Mouse (Mus musculus) embryonic facial prominence, embryonic 11.5 days (tissue): ENCODE results near the gene Asxl1. TPM values are rescaled to one million over a fixed set of nuclear protein-coding genes. Genes with fewer than 3 reads are reported as not detected.
"Not testable (repeated sequence)": the region's sequence is repeated elsewhere in the genome, so short reads cannot be mapped to it uniquely, and the experiment has no call there.

Experiments used
- ATAC-seq: fragments of 200-750 bp; cut with Nextera tagmentation; replicated peaks from 2 replicates; pipeline ENCODE4 v1.8.0; 2017; ENCODE audit warnings: low read depth; ENCODE audit not compliant: insufficient number of reproducible peaks, low FRiP score, low TSS enrichment
- DNase-seq: peaks from one replicate; pipeline ENCODE4 v3.0.0-alpha.2; 2015; ENCODE audit warnings: low spot score
- H3K27ac ChIP-seq: fragments of 300-500 bp; sonication (generic); replicated peaks from 2 replicates; pipeline ENCODE4 v1.5.1; 2014; ENCODE audit warnings: mild to moderate bottlenecking, low read depth, low read length, control low read depth
- H3K27me3 ChIP-seq: fragments of 300-500 bp; sonication (generic); 2 replicates; pipeline ENCODE4 v1.6.1; 2014; ENCODE audit warnings: mild to moderate bottlenecking, low read length, moderate library complexity, mixed read lengths; ENCODE audit not compliant: control insufficient read depth, insufficient read depth
- H3K36me3 ChIP-seq: fragments of 300-500 bp; sonication (generic); replicated peaks from 2 replicates; pipeline ENCODE4 v1.6.1; 2014; ENCODE audit warnings: low read depth, mild to moderate bottlenecking, low read length, moderate library complexity, mixed read lengths; ENCODE audit not compliant: control insufficient read depth, insufficient read depth
- H3K4me1 ChIP-seq: fragments of 300-500 bp; sonication (generic); 2 replicates; pipeline ENCODE4 v1.6.1; 2014; ENCODE audit warnings: low read length, mixed read lengths; ENCODE audit not compliant: control insufficient read depth, insufficient read depth
- H3K4me2 ChIP-seq: fragments of 300-500 bp; sonication (generic); 2 replicates; pipeline ENCODE4 v1.6.1; 2014; ENCODE audit warnings: low read depth, mild to moderate bottlenecking, control low read depth, low read length, moderate library complexity
- H3K4me3 ChIP-seq: fragments of 300-500 bp; sonication (generic); 2 replicates; pipeline ENCODE4 v1.5.1; 2014; ENCODE audit warnings: low read depth, low read length, control low read depth
- H3K9ac ChIP-seq: fragments of 300-500 bp; sonication (generic); replicated peaks from 2 replicates; pipeline ENCODE4 v1.6.1; 2014; ENCODE audit warnings: mild to moderate bottlenecking, control low read depth, low read length
- H3K9me3 ChIP-seq: fragments of 300-500 bp; sonication (generic); replicated peaks from 2 replicates; pipeline ENCODE4 v1.6.1; 2016; ENCODE audit warnings: mild to moderate bottlenecking, low read length, inconsistent platforms, mixed read lengths; ENCODE audit not compliant: control insufficient read depth
- WGBS: fragments of 180-500 bp; shearing (Covaris S2); extraction: QIAGEN DNeasy Blood & Tissue Kit; methylation state at CpG from one replicate; pipeline ENCODE4 v1.1.7; 2014; 5-methylcytosine and 5-hydroxymethylcytosine counted together
- polyA plus RNA-seq: library from polyadenylated mRNA; unstranded; fragments of >200 nt; fragmentation: Nextera tagmentation; extraction: Ambion mirVana; gene quantifications from 2 replicates; pipeline ENCODE4 v1.2.1, GENCODE M21; 2014

Gene Asxl1
- polyA plus RNA-seq, 1 experiment from 2014 or later = 21.0 TPM

DNA sequence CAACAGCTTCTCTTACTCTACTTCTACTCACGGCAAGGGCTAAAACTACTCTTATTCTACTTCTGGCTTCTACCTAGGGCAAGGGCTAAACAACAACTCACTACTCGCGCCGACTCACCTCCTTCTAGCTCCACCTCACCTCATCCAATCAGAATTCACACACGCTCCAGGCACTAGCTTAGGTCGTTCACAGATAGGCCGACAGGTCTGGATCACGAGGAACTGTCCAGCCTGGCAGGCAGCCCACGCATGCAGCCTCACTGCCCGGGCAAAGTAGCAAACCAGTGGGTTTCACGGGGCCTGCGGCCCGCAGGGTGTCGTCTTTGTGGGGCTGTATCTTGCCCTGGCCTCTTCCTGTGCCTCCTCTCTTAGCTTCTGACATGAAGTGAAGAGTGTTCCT, 18.9 kb downstream of the Asxl1 start:
- not testable (repeated sequence) for ATAC-seq, H3K9me3 ChIP-seq, DNase-seq, H3K9ac ChIP-seq, H3K4me3 ChIP-seq, H3K27ac ChIP-seq, H3K4me2 ChIP-seq, H3K4me1 ChIP-seq, H3K27me3 ChIP-seq
- 95% methylated on average over 14 of the region's 14 CpGs for WGBS
- H3K36me3 ChIP-seq = peaks cover 12% of the 10 kb centered on the region

- Histone ChIP-seq H3K9me3 (no peaks in the 10 kb centered on the region), H3K27me3 (no peaks in the 10 kb centered on the region), H3K4me3 (no peak overlapping the region), H3K4me1 (no peaks in the 10 kb centered on the region), H3K4me2 (no peak overlapping the region), H3K27ac (no peak overlapping the region), H3K9ac (no peak overlapping the region), H3K36me3 (peaks cover 9% of the 10 kb centered on the region)
- DNase-seq (no peak), ATAC-seq (no peak)
Observed at GRCm38 (mm10) chr2:153370871-153371270, 25.2 kb downstream of the Asxl1 start.

DNA sequence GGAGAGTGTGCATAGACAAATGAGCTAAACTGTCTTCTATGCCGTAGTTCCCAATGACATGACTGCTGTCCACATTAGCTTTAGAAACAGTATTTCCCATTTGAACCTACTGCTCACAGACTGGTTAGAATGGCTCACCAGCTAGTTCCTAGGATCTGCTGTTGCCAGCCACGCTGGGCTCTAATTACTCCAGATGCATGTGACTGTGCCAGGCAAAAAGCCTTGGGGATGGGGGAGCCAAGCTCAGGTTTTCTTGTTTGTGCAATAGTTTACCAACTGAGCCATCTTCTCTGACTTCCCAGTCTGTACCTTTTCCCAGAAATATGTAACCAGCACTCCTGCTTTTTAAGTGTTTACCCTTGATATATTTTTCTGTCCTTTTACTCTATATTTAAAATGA, 29.8 kb downstream of the Asxl1 start:
- WGBS = 75% methylated on average over 2 of the region's 2 CpGs
- no peak overlapping the region for H3K9ac ChIP-seq
- no peak overlapping the region for H3K27ac ChIP-seq
- DNase-seq = no peak
- H3K9me3 ChIP-seq = no peaks in the 10 kb centered on the region
- H3K4me1 ChIP-seq = no peaks in the 10 kb centered on the region
- no peak overlapping the region for H3K4me3 ChIP-seq
- H3K27me3 ChIP-seq = no peaks in the 10 kb centered on the region
- no peak for ATAC-seq
- H3K36me3 ChIP-seq = no peaks in the 10 kb centered on the region; the same call in 1 of the 2 replicates
- no peak overlapping the region for H3K4me2 ChIP-seq

GRCm38 (mm10) chr2:153380479-153380878, 34.9 kb downstream of the Asxl1 start:
- Histone ChIP-seq H3K9ac (no peak overlapping the region), H3K9me3 (no peaks in the 10 kb centered on the region), H3K36me3 (peaks cover 2% of the 10 kb centered on the region), H3K4me1 (no peaks in the 10 kb centered on the region), H3K4me2 (no peak overlapping the region), H3K4me3 (no peak overlapping the region), H3K27ac (no peak overlapping the region), H3K27me3 (no peaks in the 10 kb centered on the region)
- WGBS = 93% methylated on average over 1 of the region's 1 CpGs
- ATAC-seq (no peak), DNase-seq (no peak)

GRCm38 (mm10) chr2:153389831-153390230, 44.2 kb downstream of the Asxl1 start:
- Histone ChIP-seq H3K36me3 (peaks cover 30% of the 10 kb centered on the region), H3K4me3 (no peak overlapping the region), H3K4me2 (no peak overlapping the region), H3K4me1 (no peaks in the 10 kb centered on the region), H3K9ac (no peak overlapping the region), H3K27me3 (no peaks in the 10 kb centered on the region), H3K9me3 (no peaks in the 10 kb centered on the region; the same call in 1 of the 2 replicates), H3K27ac (no peak overlapping the region)
- 88% methylated on average over 2 of the region's 2 CpGs for WGBS
- DNase-seq (no peak), ATAC-seq (no peak)

DNA sequence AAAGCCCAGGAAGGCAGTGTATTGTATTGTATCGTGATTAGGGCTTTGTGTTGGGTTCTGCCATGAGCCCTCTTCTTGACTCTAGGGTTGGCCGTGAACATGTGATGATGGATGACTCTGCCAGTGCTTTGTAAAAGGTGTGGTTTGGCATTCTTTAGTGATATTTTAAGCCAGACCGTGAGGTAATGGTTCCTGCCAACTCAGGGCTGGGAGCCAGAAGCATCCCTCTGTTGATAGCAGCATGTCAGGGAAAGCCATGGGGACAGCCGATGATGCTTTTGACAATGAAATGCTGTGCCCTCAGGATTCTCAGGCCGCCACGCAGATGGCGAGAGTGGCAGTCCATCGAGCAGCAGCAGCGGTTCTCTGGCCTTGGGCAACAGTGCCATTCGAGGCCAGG, 47.4 kb downstream of the Asxl1 start:
- 98% methylated on average over 10 of the region's 10 CpGs for WGBS
- no peak for DNase-seq
- Histone ChIP-seq H3K4me3 (no peak overlapping the region), H3K4me2 (no peak overlapping the region), H3K36me3 (peaks cover 44% of the 10 kb centered on the region), H3K27me3 (no peaks in the 10 kb centered on the region), H3K9me3 (no peaks in the 10 kb centered on the region; the same call in 1 of the 2 replicates), H3K9ac (no peak overlapping the region), H3K27ac (no peak overlapping the region), H3K4me1 (no peaks in the 10 kb centered on the region)
- no peak for ATAC-seq

DNA sequence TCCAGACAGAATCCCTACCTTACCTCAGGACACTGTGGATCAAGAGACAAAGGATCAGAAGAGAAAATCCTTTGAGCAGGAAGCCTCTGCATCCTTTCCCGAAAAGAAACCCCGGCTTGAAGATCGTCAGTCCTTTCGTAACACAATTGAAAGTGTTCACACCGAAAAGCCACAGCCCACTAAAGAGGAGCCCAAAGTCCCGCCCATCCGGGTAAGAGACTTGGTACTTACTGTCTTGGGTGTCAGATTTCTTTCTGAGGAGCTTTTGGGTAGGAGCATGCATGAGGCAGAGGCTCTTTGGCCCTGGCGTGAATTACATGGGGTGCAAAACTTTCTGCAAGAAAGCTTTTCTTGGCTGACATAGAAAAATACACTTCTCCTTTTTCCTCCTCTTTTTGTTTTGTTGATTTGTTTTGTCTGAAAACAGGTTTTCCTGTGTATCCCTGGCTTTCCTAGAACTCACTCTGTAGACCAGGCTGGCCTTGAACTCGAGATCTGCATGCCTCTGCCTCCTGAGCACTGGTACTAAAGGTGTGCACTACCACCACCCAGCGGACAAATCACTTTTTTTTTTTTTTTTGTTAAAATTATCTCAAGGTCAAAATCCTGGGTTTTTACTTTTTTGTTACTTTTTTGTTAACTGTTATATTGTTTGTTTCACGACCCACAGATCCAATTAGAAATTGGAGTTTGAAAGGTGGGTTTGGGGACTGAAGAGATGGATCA, 52.3 kb downstream of the Asxl1 start:
- Histone ChIP-seq H3K9me3 (no peaks in the 10 kb centered on the region; the same call in 1 of the 2 replicates), H3K4me1 (no peaks in the 10 kb centered on the region), H3K4me2 (no peak overlapping the region), H3K4me3 (no peak overlapping the region), H3K27ac (no peak overlapping the region), H3K27me3 (no peaks in the 10 kb centered on the region), H3K9ac (no peak overlapping the region), H3K36me3 (peaks cover 58% of the 10 kb centered on the region)
- WGBS = 90% methylated on average over 11 of the region's 11 CpGs
- DNase-seq (no peak), ATAC-seq (no peak)

DNA sequence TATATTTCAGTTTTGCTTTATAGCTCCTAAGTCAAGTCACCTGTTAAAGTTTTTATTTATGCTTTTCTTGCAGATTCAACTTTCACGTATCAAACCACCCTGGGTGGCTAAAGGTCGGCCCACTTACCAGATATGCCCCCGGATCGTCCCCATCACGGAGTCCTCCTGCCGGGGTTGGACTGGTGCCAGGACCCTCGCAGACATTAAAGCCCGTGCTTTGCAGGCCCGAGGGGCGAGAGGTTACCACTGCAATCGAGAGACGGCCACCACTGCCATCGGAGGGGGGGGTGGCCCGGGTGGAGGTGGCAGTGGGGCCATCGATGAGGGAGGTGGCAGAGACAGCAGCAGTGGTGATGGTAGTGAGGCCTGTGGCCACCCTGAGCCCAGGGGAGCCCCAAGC, 53.5 kb downstream of the Asxl1 start:
- no peak overlapping the region for H3K9ac ChIP-seq
- H3K4me2 ChIP-seq = no peak overlapping the region
- DNase-seq (no peak), ATAC-seq (no peak)
- no peaks in the 10 kb centered on the region; the same call in 1 of the 2 replicates for H3K9me3 ChIP-seq
- H3K27me3 ChIP-seq = no peaks in the 10 kb centered on the region
- H3K4me3 ChIP-seq = no peak overlapping the region
- no peak overlapping the region for H3K27ac ChIP-seq
- 91% methylated on average over 15 of the region's 15 CpGs for WGBS
- no peaks in the 10 kb centered on the region for H3K4me1 ChIP-seq
- H3K36me3 ChIP-seq = peaks cover 47% of the 10 kb centered on the region
